Mouse (Mus musculus): ENCODE measurements around the gene Tmem266. TPM values are rescaled to one million over a fixed set of nuclear protein-coding genes. Genes with fewer than 3 reads are reported as not detected.
A peak's percentile ranks its signal among the peaks of the same experiment; 100 is the strongest.

Gene Tmem266
- total RNA-seq, 2 experiments from 2014 or later, result 8.4 to 10.4 TPM

DNA sequence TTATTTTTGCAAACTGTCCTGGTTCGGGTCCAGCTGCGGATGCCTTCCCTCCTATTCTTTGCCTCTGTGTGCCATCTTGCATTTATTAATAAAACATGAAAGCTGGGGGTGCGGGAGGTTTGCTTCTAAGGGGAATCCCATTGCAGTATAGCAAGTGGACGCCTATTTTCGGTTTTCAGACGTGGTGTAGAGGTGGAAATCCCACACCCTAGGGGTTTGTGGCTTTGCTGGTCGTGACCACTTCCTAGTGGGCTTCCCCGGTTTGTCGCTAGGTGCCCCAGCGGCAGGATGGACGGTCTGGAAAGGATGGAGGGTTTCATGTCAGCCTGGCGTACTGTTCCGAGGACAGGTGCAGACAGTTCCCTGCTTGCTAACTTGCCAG lies 512 bp downstream of the Tmem266 start:
- DNase-seq (ENCODE audit: low spot score in 2 of 2), result peak in 1 of 2 experiments; percentile 30

DNA sequence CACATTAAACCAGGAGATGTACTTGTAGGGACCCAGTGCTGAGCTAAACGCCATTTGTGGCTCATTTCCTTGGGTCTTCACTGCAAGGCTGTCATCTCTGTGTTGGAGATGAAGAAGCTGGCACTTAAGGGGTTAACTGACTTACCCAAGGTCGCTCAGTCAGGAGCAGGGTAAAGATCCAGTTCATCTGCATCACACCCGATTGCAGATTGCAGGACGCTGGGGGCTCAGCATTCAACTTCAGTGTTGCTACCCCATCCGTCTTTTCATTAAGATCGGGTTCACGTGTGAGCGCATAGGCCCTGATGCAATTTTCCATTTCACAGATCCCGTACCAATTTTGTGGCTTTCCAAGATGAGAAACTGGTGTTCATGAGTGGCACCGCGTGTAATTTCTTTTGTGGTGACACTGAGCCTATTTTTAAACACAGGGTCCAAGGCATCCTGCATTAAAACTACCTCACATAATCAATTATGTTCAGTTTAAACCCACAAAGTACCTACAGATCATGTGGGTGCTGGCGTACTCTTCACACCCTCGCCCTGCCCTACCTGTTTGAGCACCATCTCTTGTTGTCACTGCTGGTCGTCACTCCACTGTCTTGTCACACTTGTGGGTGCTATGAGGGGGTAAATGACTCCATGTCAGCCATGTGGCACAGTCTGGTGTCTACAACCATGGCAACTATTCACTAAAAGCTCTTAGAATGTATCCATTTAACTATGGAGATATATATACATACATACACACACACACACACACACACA lies 1.6 kb downstream of the Tmem266 start:
- intact Hi-C loops (cut with DNase I), result loop anchor here (10.0 kb wide), 1 partner anchor 206 kb away; the partner anchor contains the start of gene Isl2
- no peak for DNase-seq (ENCODE audit: low spot score in 2 of 2)

More for the DNA sequence above, 512 bp downstream of the Tmem266 start:
- intact Hi-C loops (cut with DNase I), result loop anchor here (10.0 kb wide), 1 partner anchor 208 kb away; the partner anchor contains the start of gene Isl2

DNA sequence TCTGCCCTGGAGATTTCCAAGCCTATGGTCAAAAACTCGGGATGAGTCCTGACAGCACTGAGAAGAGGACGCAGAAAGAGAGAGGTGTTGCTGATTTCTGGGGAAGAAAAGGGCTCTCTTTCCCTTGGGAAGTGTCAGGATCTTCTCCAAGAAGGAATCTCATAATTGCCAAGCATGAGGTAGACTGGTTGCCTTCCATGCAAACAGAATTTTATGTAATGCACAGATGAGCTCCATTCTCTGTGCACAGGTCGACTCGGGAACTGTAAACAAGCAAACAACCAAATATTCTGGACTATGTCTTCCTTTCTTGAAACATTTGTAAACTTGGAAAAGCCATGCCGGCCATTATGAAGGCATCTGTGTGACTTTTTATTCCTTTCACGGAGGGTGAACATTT lies 2.7 kb downstream of the Tmem266 start:
- DNase-seq (ENCODE audit: low spot score in 2 of 2), result no peak
- intact Hi-C loops (cut with DNase I), result loop anchor here (10.0 kb wide), 1 partner anchor 205 kb away; the partner anchor contains the start of gene Isl2

DNA sequence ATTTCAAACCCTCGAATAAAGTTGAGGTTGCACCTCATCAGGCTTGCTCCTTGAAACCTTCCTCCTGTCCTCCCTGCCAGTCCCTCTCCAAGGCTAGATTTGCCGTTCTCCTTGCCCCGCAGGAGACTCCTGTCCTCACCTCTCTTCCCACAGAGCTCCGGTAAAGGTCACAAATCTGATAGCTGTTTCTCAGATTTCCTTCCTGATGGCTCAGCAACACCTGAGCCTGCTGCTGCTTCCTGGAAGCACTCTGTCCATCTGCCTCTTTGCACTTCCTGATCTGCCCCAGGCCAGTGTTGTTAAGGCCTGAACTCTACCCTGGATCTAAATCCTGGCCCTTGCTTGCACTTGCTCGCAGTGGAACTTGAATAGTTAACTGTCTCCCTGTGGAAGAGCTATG lies 5.8 kb downstream of the Tmem266 start:
- intact Hi-C loops (cut with DNase I), result no loop called here
- DNase-seq (ENCODE audit: low spot score in 2 of 2), result no peak

DNA sequence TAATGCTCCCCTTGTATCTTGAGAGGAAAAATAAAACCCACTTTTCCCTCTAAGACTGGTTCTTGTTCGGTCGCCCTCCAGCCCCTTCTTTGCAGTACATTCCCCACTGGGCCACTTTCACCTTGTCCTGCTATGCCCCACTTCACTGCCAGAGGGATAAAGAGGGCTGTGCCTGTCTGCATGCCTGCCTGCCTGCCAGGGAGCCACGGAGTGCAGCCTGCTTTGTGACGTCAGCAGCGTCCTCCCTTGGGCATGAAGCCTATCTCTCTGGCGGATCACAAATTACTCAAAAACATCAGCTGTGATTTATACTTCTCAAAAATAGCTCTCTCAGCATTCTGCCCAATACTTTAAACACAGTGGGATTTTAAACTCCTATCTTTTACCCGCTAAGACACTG lies 6.2 kb downstream of the Tmem266 start:
- DNase-seq (ENCODE audit: low spot score in 2 of 2), result peak in 1 of 2 experiments; percentile 46
- intact Hi-C loops (cut with DNase I), result no loop called here

DNA sequence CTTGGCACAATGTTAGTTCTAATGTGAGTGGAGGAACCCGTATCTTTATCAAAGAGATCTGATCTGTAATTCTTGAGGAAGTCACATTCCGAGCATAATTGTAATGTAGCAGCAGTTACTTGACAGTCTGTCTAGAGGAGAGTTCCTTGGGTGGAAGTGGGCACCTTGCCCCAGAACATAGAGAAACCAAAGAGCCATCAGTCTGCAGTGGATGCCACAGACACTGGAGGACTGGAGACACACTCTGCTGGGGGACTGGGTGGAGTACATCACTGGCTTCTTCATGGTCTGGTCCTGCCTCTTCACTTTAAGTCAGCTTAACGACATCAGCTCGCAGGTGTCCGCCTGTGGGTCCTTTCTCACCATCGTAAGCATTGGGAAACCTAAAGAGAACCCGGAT lies 17.5 kb downstream of the Tmem266 start:
- intact Hi-C loops (cut with DNase I), result no loop called here

DNA sequence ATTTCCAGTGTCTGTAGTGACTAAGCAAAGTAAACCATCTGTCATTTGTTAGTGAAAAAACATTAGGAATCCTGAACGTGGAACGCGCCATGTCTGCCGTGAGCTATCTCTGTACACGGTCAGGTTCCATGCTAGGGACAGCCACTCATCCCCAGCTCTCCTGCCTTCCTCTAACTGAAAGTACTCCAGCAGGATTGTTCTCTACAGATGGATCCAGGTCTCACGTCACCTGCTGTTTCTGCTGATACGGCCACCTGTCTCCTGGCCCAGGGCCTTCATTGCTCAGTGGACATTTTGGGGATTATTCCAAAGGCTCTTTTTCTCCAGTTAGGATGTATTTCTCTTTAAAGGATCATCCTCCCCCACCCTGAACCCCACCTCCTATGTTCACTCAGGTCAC lies 18.6 kb downstream of the Tmem266 start:
- intact Hi-C loops (cut with DNase I), result no loop called here
- no peak for DNase-seq (ENCODE audit: low spot score in 2 of 2)

More for the DNA sequence above, 17.5 kb downstream of the Tmem266 start:
- DNase-seq (ENCODE audit: low spot score in 2 of 2), result no peak

DNA sequence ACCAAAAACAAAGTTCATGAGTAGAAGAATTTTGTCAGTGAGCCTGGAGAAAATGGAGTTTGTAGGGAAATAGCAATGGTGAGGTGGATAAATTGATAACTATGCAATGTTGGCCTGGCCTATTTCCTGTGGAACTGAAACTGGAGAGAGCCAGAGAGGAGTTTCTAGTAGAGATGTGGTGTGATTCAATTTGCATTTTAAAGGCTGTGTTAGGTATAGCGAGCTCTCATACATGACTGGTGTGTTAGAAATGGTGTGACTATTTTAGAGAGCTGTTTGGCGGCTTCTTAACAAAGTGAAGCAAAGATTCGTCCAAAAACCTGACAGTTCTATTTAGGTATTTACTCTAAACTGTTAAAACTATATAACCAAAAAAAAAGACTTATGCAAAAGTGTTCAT lies 22.0 kb downstream of the Tmem266 start:
- intact Hi-C loops (cut with DNase I), result no loop called here

DNA sequence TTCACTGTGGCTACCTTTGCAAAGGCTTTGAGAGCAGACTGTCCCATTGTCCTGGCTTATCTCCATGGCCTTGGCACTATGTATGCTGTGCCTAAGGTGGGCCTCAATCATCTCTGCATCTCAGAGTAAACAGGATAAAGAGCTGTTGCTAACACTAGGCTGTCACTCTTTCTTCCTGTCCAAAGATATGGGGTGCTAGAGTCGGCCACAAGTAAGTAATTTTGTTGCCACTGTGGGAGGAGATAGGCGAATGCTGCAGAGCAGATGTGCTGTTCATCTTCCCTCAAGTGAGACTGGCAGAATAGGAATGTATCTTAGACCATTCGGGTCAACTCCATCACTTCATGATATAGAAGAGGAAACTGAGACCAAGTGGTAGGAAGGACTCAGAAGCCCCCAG lies 28.0 kb downstream of the Tmem266 start:
- intact Hi-C loops (cut with DNase I), result no loop called here
- no peak for DNase-seq (ENCODE audit: low spot score in 2 of 2)

More for the DNA sequence above, 22.0 kb downstream of the Tmem266 start:
- DNase-seq (ENCODE audit: low spot score in 2 of 2), result peak in 1 of 2 experiments; percentile 69

DNA sequence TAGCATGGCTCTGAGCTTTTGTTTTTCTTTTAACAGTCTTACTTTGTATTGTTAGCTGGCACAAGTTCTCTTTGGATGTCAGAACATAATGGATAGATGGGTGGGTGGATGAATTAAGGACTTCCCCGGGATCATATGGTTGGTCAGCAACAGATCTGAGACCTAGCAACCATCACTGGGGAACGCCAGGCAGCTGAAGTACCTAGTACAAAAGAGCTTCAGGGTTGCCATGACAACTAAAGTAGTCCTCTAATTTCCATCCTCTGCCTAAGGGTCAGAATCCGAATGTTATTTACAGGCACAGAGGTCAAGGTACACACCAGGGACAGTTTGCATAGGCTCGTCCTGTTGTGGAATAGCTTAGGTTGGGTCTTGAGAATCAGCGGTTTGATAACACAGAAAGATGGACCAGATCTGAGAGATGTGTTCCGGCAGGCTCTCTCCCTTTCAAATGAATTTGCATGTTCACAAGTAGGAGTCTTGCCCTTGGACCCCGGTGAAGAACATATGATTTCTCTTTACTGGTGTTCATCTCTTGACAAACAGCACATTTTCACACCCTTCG lies 28.6 kb downstream of the Tmem266 start:
- no peak for DNase-seq (ENCODE audit: low spot score in 2 of 2)
- intact Hi-C loops (cut with DNase I), result no loop called here

DNA sequence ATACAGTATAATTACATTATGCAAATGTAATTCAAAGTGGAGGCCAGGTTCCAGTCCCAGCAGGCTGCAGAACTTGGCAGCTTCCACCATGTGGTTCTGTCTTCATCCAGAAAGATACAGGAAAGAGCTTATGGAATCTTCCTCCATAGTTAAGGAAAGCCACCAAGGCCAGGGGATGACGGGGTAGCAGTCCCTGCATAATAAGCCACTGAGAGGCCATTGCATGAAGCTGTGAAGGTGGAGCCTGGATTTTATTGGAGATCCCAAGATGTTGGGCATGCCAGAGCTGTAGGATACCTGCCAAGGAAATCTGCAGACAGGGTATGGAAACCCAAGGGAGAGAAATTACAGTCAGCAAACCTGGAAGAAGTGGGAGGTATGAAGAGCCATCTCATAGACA lies 30.5 kb downstream of the Tmem266 start:
- DNase-seq (ENCODE audit: low spot score in 2 of 2), result peak in 1 of 2 experiments; percentile 56
- intact Hi-C loops (cut with DNase I), result no loop called here

DNA sequence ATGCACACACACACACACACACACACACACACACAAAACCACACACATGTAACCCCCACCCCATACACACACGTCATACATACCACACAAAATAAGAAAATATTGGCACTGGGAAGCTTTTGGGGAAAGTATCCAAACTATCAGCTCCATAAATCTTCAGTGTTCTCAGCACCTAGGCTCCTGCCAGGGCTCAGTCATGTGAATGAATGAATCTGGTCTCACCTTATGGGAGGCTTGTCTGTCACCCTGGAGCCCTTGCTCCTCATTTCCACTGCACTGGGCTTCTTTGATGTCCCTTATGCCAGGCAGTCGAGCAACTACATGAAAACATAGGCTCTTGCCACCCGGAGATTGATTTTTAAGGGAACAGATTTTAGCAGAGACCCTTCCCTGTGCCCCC lies 33.7 kb downstream of the Tmem266 start:
- DNase-seq (ENCODE audit: low spot score in 2 of 2), result no peak
- intact Hi-C loops (cut with DNase I), result no loop called here

DNA sequence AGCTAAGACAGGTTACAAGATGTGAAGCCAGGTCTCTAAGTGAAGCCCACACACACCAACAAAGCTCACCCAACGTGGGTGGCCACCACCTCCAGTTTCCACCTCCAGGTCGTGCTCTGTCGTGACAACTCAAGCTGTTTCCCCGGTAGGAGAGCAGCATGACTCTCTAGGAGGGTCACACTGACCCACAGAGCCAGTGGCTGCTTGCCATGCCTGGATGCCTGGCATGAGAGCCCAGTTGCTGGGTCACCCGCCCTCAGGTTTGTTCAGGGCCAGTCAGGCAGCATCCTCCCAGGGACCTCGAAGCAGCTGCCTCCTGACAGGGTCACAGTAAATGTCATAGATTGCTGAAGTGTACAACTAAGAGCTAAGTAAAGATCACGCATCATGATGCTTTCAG lies 34.1 kb downstream of the Tmem266 start:
- no peak for DNase-seq (ENCODE audit: low spot score in 2 of 2)
- intact Hi-C loops (cut with DNase I), result no loop called here

DNA sequence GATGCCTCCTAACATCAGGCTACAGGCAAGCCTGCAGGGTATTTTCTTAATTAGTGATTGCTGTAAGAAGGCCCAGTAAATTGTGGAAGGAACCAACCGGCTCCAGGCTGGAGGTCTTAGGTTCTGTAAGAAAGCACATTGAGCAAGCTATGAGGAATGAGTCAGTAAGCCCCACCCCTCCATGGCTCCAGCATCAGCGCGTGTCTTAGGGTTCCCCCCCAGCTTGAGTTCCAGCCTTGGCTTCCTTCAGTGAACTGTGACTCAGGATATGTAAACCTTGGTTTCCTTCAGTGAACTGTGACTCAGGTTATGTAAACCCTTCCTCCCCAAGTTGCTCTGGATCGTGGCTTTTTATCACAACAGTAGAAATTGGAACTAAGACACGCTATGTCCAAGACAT lies 35.3 kb downstream of the Tmem266 start:
- intact Hi-C loops (cut with DNase I), result no loop called here
- DNase-seq (ENCODE audit: low spot score in 2 of 2), result no peak

DNA sequence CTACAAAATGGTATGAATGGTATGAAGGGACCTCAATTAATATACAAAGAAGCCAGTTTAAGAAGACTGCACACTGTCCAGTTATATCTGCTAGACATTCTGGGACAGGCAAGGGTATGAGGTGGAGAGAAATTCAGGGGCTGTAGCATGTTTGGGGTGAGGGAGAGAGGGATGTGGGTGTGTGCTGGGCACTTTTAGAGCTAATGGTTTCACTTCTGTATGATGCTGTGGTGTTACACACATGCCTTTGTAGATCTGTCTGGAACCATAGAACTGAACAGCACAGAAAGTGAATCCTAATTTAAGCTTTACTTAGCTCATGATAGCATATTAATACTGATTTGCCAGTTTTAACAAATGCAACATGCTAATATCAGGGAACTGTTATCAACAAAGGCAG lies 37.0 kb downstream of the Tmem266 start:
- intact Hi-C loops (cut with DNase I), result no loop called here
- DNase-seq (ENCODE audit: low spot score in 2 of 2), result no peak

DNA sequence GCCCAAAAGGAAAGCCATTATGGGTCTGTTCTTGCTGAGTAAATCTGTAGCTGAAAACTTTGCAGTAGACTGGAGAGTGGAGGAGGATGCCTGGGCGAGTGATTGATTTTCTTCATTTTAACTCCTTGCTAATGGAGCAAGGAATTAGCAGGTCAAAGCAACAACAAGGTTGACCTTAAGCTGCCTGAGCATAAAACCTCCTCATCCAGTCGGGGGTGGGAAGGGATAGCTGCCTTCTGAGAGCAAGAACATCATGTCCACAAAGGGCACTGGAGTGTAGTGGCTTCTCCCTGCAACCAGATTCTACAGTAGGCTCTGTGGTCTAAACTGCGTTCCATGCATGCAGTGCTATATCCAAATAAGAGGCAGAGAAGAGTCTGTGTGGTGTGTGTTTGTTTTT lies 41.3 kb downstream of the Tmem266 start:
- no peak for DNase-seq (ENCODE audit: low spot score in 2 of 2)
- intact Hi-C loops (cut with DNase I), result no loop called here

DNA sequence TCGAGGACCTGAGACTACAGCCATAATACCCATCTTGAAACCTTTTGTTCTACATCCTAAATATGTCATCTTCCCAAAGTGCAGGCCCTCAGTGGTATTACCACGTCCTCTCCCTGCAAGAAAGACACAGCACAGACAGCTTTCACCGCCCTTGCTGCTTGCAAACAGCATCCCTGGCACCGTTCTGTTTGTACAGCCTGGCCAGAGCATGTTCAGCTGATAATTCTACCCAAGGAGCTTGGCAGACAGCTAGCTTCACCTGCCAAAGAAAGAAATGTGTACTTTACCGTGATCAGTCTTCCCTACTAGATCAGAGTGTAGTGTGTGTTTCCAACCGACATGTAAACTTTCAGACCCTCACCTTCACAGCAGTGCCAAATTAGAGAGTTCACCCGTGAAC lies 45.2 kb downstream of the Tmem266 start:
- intact Hi-C loops (cut with DNase I), result no loop called here
- DNase-seq (ENCODE audit: low spot score in 2 of 2), result no peak

DNA sequence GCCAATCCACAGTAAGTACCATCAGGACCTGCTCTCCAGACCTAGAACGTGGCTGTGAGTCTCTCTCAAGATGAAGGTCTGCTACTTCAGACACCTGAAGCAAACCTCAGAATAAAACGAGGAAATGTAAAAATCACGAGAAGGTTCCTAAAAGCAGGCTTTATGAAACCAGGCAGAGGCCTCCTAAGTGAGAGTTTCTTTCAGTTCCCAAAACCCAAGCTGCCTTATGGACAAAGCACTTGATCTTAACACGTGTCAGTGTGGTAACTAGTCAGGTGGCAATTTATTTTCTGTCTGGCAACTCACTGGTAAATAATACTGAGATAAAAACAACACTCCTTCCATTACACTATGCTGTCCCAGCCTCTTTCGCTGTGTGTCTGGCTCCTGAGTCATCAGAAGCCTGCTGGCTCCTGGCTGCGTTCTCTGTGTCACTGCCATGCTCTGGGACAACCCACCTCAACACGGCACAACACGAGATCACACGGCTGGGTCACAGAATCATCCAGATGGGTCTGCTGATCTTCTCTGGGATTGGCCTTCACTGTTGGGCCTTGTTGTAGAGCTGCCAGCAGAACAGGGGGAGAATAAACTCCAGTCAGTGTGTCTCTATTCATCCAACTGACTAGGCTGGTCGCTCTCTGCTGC lies 51.0 kb downstream of the Tmem266 start:
- intact Hi-C loops (cut with DNase I), result no loop called here
- DNase-seq (ENCODE audit: low spot score in 2 of 2), result no peak

DNA sequence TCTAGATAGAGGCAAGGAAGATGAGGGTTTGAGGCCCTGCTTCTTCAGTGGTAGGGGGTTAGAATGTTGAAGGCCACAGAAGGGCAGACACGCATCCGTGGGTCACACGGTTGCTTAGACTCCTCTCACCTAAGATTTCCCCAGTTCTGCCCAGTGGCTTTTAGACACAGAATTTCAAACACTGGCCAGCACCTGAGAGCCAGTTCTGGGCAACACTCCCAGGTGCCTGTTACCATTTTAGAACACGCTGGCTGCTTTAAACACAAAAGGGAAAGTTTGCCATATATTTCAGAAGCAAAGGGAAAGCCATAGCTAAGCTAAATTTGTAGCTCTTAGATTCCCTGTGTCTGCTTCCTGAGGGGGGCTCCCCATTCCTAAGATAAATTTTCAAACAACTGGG lies 54.7 kb downstream of the Tmem266 start:
- no peak for DNase-seq (ENCODE audit: low spot score in 2 of 2)
- intact Hi-C loops (cut with DNase I), result no loop called here

DNA sequence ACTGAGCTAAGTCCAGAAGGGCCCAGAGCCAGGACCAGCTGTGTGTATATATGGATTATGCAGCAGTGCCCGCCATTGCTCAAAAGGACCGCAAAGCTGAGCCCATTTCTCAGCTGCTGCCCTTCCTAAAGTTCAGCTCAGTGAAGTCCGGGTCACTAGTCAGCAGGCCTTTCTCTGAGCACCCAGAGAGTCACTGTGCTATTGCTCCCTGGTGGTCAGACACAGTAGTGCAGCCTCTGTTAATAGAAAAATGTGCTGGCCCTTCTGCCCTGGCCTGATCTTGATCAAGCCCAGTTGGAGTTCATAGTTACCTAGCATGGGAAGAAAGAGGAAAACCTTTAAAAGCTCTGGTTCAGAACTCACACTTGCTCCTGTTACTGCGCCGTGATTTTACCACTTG lies 55.7 kb downstream of the Tmem266 start:
- intact Hi-C loops (cut with DNase I), result no loop called here
- DNase-seq (ENCODE audit: low spot score in 2 of 2), result peak in 1 of 2 experiments; percentile 16

DNA sequence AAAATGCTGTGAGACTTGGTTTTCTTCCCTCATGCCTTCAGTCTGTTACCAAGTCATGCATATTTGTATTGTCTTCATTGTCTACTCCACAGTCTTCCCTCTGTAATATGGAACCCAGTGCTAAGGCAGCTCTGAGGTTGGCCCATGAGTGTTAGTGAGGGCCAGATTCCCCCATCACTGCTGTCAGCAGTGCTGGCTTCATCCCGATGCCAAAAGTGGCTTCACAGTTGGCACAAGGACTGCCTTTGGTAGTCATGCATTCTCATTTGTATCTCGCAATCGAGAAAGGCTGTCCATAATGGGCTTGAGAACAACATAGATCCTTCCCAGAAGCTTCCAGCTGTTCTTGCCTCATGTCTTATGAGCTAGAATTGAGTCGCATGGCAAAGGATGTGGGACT lies 59.4 kb downstream of the Tmem266 start:
- no peak for DNase-seq (ENCODE audit: low spot score in 2 of 2)
- intact Hi-C loops (cut with DNase I), result no loop called here

Measured in left cerebral cortex, postnatal 25 days (tissue).